Mouse (Mus musculus): Measurements from ENCODE around the gene Ddit4. TPM values are rescaled to one million over a fixed set of nuclear protein-coding genes. Genes with fewer than 3 reads are reported as not detected.

The Ddit4 gene
- total RNA-seq, 2 experiments from 2014 or later: 46.9 to 71.1 TPM

DNA sequence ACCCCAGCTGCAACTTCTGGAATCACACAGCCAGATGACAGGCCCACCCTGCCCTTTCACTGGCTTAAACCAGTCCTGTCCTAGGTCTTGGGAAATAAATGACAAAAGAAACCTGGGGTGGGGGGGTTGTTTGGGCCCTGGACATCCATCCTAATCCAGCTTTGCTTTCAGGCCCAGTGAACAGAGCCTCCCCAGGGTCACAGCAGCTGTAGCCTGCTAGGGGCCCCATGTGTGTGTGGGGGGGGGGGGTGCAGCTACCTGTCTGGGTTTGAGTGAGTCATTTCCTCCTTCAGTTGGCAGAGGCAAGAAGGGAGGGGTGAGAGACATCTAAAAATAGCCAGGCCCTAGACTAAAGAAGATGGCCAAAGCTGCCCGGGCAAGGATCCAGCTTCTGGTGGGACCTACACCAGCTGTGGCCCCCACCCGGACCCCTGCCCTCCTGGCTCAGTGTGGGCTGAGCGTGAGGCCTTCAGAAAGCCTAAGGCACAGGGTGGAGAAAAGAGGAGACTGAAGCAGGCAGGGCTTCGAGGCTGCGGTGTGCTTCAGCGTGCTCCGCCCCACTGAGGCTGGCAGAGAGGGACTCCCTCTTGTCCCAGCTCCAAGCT lies 43.8 kb downstream of the Ddit4 start:
- Histone ChIP-seq H3K27ac (0 out of 2 replicates have a peak overlapping the region, but pooled peaks have one; percentile 24), H3K4me3 (no peak overlapping the region)
- DNase-seq (ENCODE audit: extremely low spot score in 1 of 2, low spot score in 2 of 2): no peak
- intact Hi-C loops (cut with DNase I): no loop called here
- no peak for TF ChIP-seq CTCF (IDR thresholded peaks at IDR 0.05)

GRCm38 (mm10) chr10:59907080-59907609 lies 44.5 kb downstream of the Ddit4 start:
- no peak for DNase-seq (ENCODE audit: extremely low spot score in 1 of 2, low spot score in 2 of 2)
- no peak for TF ChIP-seq CTCF (IDR thresholded peaks at IDR 0.05)
- intact Hi-C loops (cut with DNase I): no loop called here
- no peak overlapping the region for H3K4me3 ChIP-seq
- H3K27ac ChIP-seq: no peak overlapping the region

- DNase-seq (ENCODE audit: extremely low spot score in 1 of 2, low spot score in 2 of 2): no peak
- Histone ChIP-seq H3K4me3 (no peak overlapping the region), H3K27ac (peak overlapping the region; percentile 36; the same call in 1 of the 2 replicates)
- intact Hi-C loops (cut with DNase I): no loop called here
- TF ChIP-seq CTCF (IDR thresholded peaks at IDR 0.05): no peak
Measured at GRCm38 (mm10) chr10:59903170-59903569, 48.5 kb downstream of the Ddit4 start.

- no peak for TF ChIP-seq CTCF (IDR thresholded peaks at IDR 0.05)
- intact Hi-C loops (cut with DNase I): no loop called here
- Histone ChIP-seq H3K27ac (peak overlapping the region; percentile 64), H3K4me3 (no peak overlapping the region)
- no peak for DNase-seq (ENCODE audit: extremely low spot score in 1 of 2, low spot score in 2 of 2)
Measured at GRCm38 (mm10) chr10:59902606-59902990, 49.0 kb downstream of the Ddit4 start.

DNA sequence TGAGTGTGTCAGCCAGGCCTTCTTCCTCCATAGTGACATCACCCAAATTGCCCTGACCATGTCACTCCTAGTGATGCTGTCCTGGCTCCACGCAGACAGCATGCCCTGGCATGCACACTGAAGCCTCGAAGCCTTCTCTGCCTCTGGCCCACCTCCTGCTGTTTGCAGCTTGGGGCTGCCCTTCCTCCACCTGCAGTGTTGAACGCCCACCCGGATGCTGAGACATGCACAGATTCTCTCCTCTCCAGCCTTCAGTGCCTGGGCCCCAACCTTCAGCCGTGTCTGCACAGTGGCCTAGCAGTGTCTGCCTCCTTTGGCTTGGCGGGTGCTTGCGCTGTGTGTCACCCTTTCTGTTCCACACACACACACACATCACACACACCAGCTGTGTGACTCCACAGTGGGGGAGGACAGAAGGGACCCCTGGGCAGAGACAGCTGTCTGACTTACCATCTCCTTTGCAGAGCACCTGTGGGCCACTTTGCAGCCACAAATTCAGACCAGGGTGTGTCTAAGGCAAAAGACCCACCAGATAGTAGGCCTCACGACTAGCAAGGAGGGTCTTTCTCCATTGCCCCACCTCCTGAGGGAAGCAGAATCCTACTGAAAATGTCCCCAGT lies 49.5 kb downstream of the Ddit4 start:
- no peak for DNase-seq (ENCODE audit: extremely low spot score in 1 of 2, low spot score in 2 of 2)

GRCm38 (mm10) chr10:59901463-59901862 lies 50.2 kb downstream of the Ddit4 start:
- DNase-seq (ENCODE audit: extremely low spot score in 1 of 2, low spot score in 2 of 2): no peak
- Histone ChIP-seq H3K4me3 (no peak overlapping the region), H3K27ac (peak overlapping the region; percentile 64)
- TF ChIP-seq CTCF (IDR thresholded peaks at IDR 0.05): no peak
- intact Hi-C loops (cut with DNase I): no loop called here

More for the DNA sequence above, 49.5 kb downstream of the Ddit4 start:
- no peak for TF ChIP-seq CTCF (IDR thresholded peaks at IDR 0.05)
- Histone ChIP-seq H3K4me3 (no peak overlapping the region), H3K27ac (peak overlapping the region; percentile 64)
- intact Hi-C loops (cut with DNase I): no loop called here

- no peak overlapping the region for H3K4me3 ChIP-seq
- no peak for TF ChIP-seq CTCF (IDR thresholded peaks at IDR 0.05)
- no peak for DNase-seq (ENCODE audit: extremely low spot score in 1 of 2, low spot score in 2 of 2)
- intact Hi-C loops (cut with DNase I): no loop called here
- peak overlapping the region; percentile 98; the same call in 1 of the 2 replicates for H3K27ac ChIP-seq
Measured at GRCm38 (mm10) chr10:59900939-59901338, 50.7 kb downstream of the Ddit4 start.

GRCm38 (mm10) chr10:59900174-59900435 lies 51.5 kb downstream of the Ddit4 start:
- H3K4me3 ChIP-seq: no peak overlapping the region
- peak overlapping the region; percentile 98 for H3K27ac ChIP-seq
- no peak for TF ChIP-seq CTCF (IDR thresholded peaks at IDR 0.05)

More at GRCm38 (mm10) chr10:59900174-59900435, 51.5 kb downstream of the Ddit4 start:
- intact Hi-C loops (cut with DNase I): no loop called here
- DNase-seq (ENCODE audit: extremely low spot score in 1 of 2, low spot score in 2 of 2): no peak

Other genes with a start within 250 kb of the Ddit4 start
- gene Micu1, start 249.4 kb downstream of the Ddit4 start, total RNA-seq (2021): 10 to 100 TPM; 85.2 to 89.9 TPM
- gene Dnajb12, start 72.3 kb downstream of the Ddit4 start, total RNA-seq (2021): 10 to 100 TPM; 50.6 to 52.2 TPM
- gene Ascc1, start 51.0 kb upstream of the Ddit4 start, total RNA-seq (2021): 10 to 100 TPM; 13.2 to 15.1 TPM
- gene Anapc16, start 51.3 kb upstream of the Ddit4 start, total RNA-seq (2021): 10 to 100 TPM; 61.5 to 68.6 TPM
- gene Spock2, start 154.4 kb upstream of the Ddit4 start, total RNA-seq (2021): 100 to 1,000 TPM; 541 to 578 TPM